Mouse (Mus musculus) lung, adult 2 months (tissue): ENCODE results near the gene Ufsp2.

ENCODE experiments used
- CTCF ChIP-seq: fragments of 200-500 bp; IDR thresholded peaks from 2 replicates; pipeline ENCODE4 v1.5.1; 2011; ENCODE audit warnings: mild to moderate bottlenecking, low read length, control low read depth; ENCODE audit not compliant: insufficient read depth
- POLR2A ChIP-seq: fragments of 200-500 bp; IDR thresholded peaks from 2 replicates; pipeline ENCODE4 v1.6.1; 2011; ENCODE audit warnings: low read depth, mild to moderate bottlenecking, control low read depth, low read length, borderline replicate concordance; ENCODE audit errors: extremely low read depth

DNA sequence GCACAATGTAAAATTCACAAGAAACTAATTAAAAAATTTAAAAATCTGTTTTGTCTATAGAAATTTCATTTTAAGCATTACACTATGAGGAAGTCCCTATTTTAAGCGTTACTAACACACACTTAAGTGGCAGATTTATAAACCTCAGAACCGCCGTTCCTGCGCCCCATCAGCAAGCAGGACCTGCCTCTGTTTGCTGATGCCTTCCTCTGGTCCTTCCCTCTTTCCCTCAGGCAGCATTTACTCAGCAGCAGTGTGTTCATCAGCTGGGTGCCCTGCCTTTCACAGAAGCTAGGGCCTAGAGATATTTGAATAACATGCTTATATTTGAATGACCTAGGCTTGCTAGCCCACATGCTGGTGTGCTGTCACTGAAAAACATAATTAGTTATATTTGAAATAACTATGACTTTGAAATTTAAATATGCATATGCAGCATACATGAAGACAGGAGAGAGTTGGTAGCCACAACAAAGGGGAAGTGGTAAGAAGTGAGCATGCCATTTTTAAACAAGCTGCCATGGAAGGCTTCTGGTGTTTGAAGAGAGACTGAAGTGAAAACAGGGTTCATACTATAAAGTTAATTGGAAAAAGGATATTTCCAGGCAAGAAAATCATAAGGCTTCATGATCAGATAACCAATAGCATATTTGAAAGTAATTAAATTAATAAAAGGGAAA lies 15.4 kb downstream of the Ufsp2 start:
- TF ChIP-seq POLR2A (no peak), CTCF (no peak)
